Mouse (Mus musculus): ENCODE results near the gene Sptssa. TPM values are rescaled to one million over a fixed set of nuclear protein-coding genes. Genes with fewer than 3 reads are reported as not detected.
A peak's percentile ranks its signal among the peaks of the same experiment; 100 is the strongest.

The Sptssa gene
- polyA plus RNA-seq (2016; fragmentation: Nextera tagmentation; extraction: Ambion mirVana): 169 and 171 TPM in 2 replicates

GRCm38 (mm10) chr12:54656396-54657171, at the start of gene Sptssa:
TSS of gene Sptssa (minus strand) at chr12:54656573.
- Histone ChIP-seq H3K4me1 (peaks cover 31% of the 10 kb centered on the region), H3K27me3 (replicated peaks) (no peaks in the 10 kb centered on the region), H3K4me3 (peak within 1 kb of the TSS; percentile 69), H3K4me2 (replicated peaks) (peak within 1 kb of the TSS; percentile 73), H3K9ac (peak within 1 kb of the TSS; percentile 79), H3K27ac (peak within 1 kb of the TSS; percentile 66), H3K36me3 (no peaks in the 10 kb centered on the region), H3K9me3 (no peaks in the 10 kb centered on the region)
- WGBS: 9% methylated on average over 53 of the region's 53 CpGs
- ATAC-seq (ENCODE audit: low FRiP score, low read depth): peak; percentile 99

GRCm38 (mm10) chr12:54699394-54699793, 43.0 kb upstream of the Sptssa start:
- Histone ChIP-seq H3K4me2 (replicated peaks) (no peak overlapping the region), H3K9me3 (no peaks in the 10 kb centered on the region), H3K4me3 (no peak overlapping the region), H3K27ac (no peak overlapping the region), H3K27me3 (replicated peaks) (no peaks in the 10 kb centered on the region), H3K36me3 (no peaks in the 10 kb centered on the region), H3K4me1 (peaks cover 4% of the 10 kb centered on the region), H3K9ac (no peak overlapping the region)
- 86% methylated on average over 7 of the region's 7 CpGs for WGBS
- no peak for ATAC-seq (ENCODE audit: low FRiP score, low read depth)

- Histone ChIP-seq H3K9ac (no peak overlapping the region), H3K9me3 (no peaks in the 10 kb centered on the region), H3K4me1 (peaks cover 4% of the 10 kb centered on the region), H3K27me3 (replicated peaks) (no peaks in the 10 kb centered on the region), H3K36me3 (peaks cover under 1% of the 10 kb centered on the region; the same call in 1 of the 2 replicates), H3K27ac (no peak overlapping the region), H3K4me3 (no peak overlapping the region), H3K4me2 (replicated peaks) (no peak overlapping the region)
- no peak for ATAC-seq (ENCODE audit: low FRiP score, low read depth)
- WGBS: 59% methylated on average over 6 of the region's 6 CpGs
These were observed 41.4 kb upstream of the Sptssa start for GRCm38 (mm10) chr12:54697791-54698250.

GRCm38 (mm10) chr12:54697003-54697597, 40.7 kb upstream of the Sptssa start:
- H3K4me3 ChIP-seq: no peak overlapping the region
- WGBS: 18% methylated on average over 7 of the region's 7 CpGs
- peak; percentile 4 for ATAC-seq (ENCODE audit: low FRiP score, low read depth)

GRCm38 (mm10) chr12:54696242-54697002, 40.0 kb upstream of the Sptssa start:
- Histone ChIP-seq H3K4me2 (replicated peaks) (peak overlapping the region; percentile 65), H3K9me3 (no peaks in the 10 kb centered on the region), H3K36me3 (peaks cover 5% of the 10 kb centered on the region; the same call in 1 of the 2 replicates), H3K27me3 (replicated peaks) (no peaks in the 10 kb centered on the region), H3K27ac (peak overlapping the region; percentile 93; the same call in 1 of the 2 replicates), H3K9ac (peak overlapping the region; percentile 83), H3K4me1 (peaks cover 4% of the 10 kb centered on the region), H3K4me3 (peak overlapping the region; percentile 74)
- peak; percentile 90 for ATAC-seq (ENCODE audit: low FRiP score, low read depth)
- under 1% methylated on average over 32 of the region's 32 CpGs for WGBS

More at GRCm38 (mm10) chr12:54697003-54697597, 40.7 kb upstream of the Sptssa start:
- Histone ChIP-seq H3K4me1 (peaks cover 4% of the 10 kb centered on the region), H3K27ac (no peak overlapping the region), H3K27me3 (replicated peaks) (no peaks in the 10 kb centered on the region), H3K9me3 (no peaks in the 10 kb centered on the region), H3K9ac (no peak overlapping the region), H3K36me3 (peaks cover 5% of the 10 kb centered on the region; the same call in 1 of the 2 replicates), H3K4me2 (replicated peaks) (no peak overlapping the region)

DNA sequence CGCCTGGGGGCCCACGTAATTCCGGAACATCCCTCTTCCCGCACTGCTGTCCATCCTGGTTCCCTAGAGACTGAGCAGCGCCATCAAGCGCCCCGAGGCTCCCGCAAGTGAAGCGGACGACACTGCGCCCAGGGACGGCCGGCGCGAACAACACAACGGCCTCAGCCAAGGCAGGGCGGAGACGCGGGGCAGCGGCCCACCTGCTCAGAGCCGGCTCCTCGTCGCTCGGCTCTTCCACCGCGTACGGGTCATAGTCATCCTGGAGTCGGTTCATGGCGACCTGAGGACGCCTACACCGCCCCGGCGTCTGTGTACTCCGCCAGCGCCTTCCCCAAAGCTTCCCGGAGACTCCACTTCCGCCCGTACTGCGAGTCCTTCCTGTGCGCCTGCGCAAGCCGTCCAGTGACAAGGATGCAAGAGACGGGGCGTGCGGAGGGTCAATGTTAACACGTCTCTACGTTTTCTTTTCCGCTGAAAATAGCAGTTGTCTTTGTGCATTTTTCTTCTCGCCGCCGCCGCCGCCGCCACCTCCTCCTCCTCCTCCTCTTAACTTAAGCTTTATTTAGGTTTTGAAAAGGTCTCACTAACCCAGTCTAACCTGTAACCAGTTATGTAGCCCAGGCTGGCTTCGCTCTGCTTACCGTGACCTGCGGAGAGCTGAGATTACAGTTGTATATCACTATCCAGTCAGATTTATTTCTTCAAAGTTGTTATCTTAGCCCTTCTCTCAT, 39.3 kb upstream of the Sptssa start, which contains the start of gene Eapp:
Gene Eapp (minus strand): TSS at position 387 of the 731 bp plus-strand sequence.
- peaks cover 4% of the 10 kb centered on the region for H3K4me1 ChIP-seq
- ATAC-seq (ENCODE audit: low FRiP score, low read depth): peak; percentile 93
- H3K4me3 ChIP-seq: peak within 1 kb of the TSS; percentile 74
- 1% methylated on average over 57 of the region's 57 CpGs for WGBS
- H3K4me2 ChIP-seq (replicated peaks): peak within 1 kb of the TSS; percentile 65
- no peaks in the 10 kb centered on the region for H3K9me3 ChIP-seq
- H3K9ac ChIP-seq: peak within 1 kb of the TSS; percentile 83
- H3K27me3 ChIP-seq (replicated peaks): no peaks in the 10 kb centered on the region
- H3K27ac ChIP-seq: peak within 1 kb of the TSS; percentile 93
- H3K36me3 ChIP-seq: peaks cover 7% of the 10 kb centered on the region

- Histone ChIP-seq H3K27me3 (replicated peaks) (no peaks in the 10 kb centered on the region), H3K4me2 (replicated peaks) (peak overlapping the region; percentile 65), H3K9ac (peak overlapping the region; percentile 83), H3K27ac (peak overlapping the region; percentile 93), H3K4me1 (peaks cover 4% of the 10 kb centered on the region), H3K4me3 (peak overlapping the region; percentile 74), H3K9me3 (no peaks in the 10 kb centered on the region), H3K36me3 (peaks cover 14% of the 10 kb centered on the region)
- no peak for ATAC-seq (ENCODE audit: low FRiP score, low read depth)
- WGBS: 38% methylated on average over 12 of the region's 12 CpGs
These were observed 38.6 kb upstream of the Sptssa start for GRCm38 (mm10) chr12:54694847-54695510.

GRCm38 (mm10) chr12:54689082-54689481, 32.7 kb upstream of the Sptssa start:
- H3K9me3 ChIP-seq: no peaks in the 10 kb centered on the region
- H3K27ac ChIP-seq: no peak overlapping the region
- H3K4me1 ChIP-seq: no peaks in the 10 kb centered on the region
- H3K9ac ChIP-seq: no peak overlapping the region
- H3K4me3 ChIP-seq: no peak overlapping the region
- no peak overlapping the region for H3K4me2 ChIP-seq (replicated peaks)
- no peaks in the 10 kb centered on the region for H3K27me3 ChIP-seq (replicated peaks)
- WGBS: 96% methylated on average over 5 of the region's 5 CpGs
- no peak for ATAC-seq (ENCODE audit: low FRiP score, low read depth)
- H3K36me3 ChIP-seq: peaks cover 54% of the 10 kb centered on the region

DNA sequence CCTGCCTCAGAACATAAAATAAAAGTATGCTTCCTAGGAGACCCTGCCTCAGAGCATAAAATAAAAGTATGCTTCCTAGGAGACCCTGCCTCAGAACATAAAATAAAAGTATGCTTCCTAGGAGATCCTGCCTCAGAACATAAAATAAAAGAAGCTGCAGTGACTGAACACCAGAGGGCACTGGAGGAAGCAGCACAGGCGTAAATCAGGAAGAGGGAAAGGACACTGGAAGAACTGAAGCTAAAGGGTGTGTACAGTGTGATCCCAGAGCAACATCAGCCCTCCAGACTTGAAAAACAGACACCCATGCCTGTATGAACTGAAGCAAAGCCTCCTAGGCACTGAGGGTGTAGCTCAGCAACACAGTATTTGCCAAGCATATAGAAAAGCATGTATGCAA, 26.8 kb upstream of the Sptssa start:
- Histone ChIP-seq H3K27ac (no peak overlapping the region), H3K36me3 (peaks cover 30% of the 10 kb centered on the region), H3K9me3 (no peaks in the 10 kb centered on the region), H3K9ac (no peak overlapping the region), H3K4me3 (no peak overlapping the region), H3K4me1 (no peaks in the 10 kb centered on the region), H3K27me3 (replicated peaks) (no peaks in the 10 kb centered on the region), H3K4me2 (replicated peaks) (no peak overlapping the region)
- no peak for ATAC-seq (ENCODE audit: low FRiP score, low read depth)
- 29% methylated on average over 1 of the region's 1 CpGs for WGBS

GRCm38 (mm10) chr12:54676709-54677108, 20.3 kb upstream of the Sptssa start:
- Histone ChIP-seq H3K27me3 (replicated peaks) (no peaks in the 10 kb centered on the region), H3K4me1 (no peaks in the 10 kb centered on the region), H3K9ac (no peak overlapping the region), H3K27ac (no peak overlapping the region), H3K9me3 (no peaks in the 10 kb centered on the region), H3K36me3 (peaks cover 49% of the 10 kb centered on the region), H3K4me2 (replicated peaks) (no peak overlapping the region), H3K4me3 (no peak overlapping the region)
- WGBS: 95% methylated on average over 9 of the region's 9 CpGs
- ATAC-seq (ENCODE audit: low FRiP score, low read depth): no peak

- H3K9ac ChIP-seq: no peak overlapping the region
- H3K27me3 ChIP-seq (replicated peaks): no peaks in the 10 kb centered on the region
- 95% methylated on average over 4 of the region's 4 CpGs for WGBS
- H3K27ac ChIP-seq: no peak overlapping the region
- no peaks in the 10 kb centered on the region for H3K9me3 ChIP-seq
- no peak overlapping the region for H3K4me2 ChIP-seq (replicated peaks)
- H3K4me3 ChIP-seq: no peak overlapping the region
- no peaks in the 10 kb centered on the region for H3K4me1 ChIP-seq
- ATAC-seq (ENCODE audit: low FRiP score, low read depth): no peak
- H3K36me3 ChIP-seq: peaks cover 54% of the 10 kb centered on the region
These were observed 19.0 kb upstream of the Sptssa start for GRCm38 (mm10) chr12:54675396-54675795.

All from neural tube, embryonic 12.5 days (tissue).